Mouse (Mus musculus): ENCODE results near the gene Zfp458. TPM values are rescaled to one million over a fixed set of nuclear protein-coding genes. Genes with fewer than 3 reads are reported as not detected.
"Not testable (repeated sequence)": the region's sequence is repeated elsewhere in the genome, so short reads cannot be mapped to it uniquely, and the experiment has no call there.

Gene Zfp458
- total RNA-seq (2022): 10 to 100 TPM; 18.2 to 26.5 (median 23.8) TPM

- DNase-seq (ENCODE audit: low spot score in 2 of 2): peak in 1 of 2 experiments; percentile 18
Measured at GRCm38 (mm10) chr13:67278314-67278713, at the start of gene Zfp458. Zfp458 (minus strand) TSS chr13:67278466.

DNA sequence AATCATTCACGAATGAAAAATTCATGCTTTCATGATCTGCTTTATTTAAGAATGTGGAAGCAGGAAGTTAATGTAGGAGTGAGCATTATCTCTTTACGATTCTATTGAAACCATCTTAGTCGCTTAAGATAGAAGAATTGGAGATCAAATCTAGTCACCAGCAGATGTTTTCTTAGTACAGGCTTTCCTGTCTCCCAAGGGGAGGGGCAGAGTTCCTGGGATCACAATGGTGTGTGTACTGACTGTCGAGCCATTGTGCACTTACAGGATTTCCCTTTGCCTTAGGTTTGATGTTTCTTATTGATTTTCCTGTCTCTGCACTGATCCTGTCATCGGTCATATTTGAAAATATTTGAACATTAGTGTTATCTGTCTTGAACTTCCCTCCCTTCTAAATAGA is 28.5 kb upstream of the Zfp458 start:
- no peak for DNase-seq (ENCODE audit: low spot score in 2 of 2)

- DNase-seq (ENCODE audit: low spot score in 2 of 2): peak; percentile 93
Measured at GRCm38 (mm10) chr13:67305822-67306672, 27.8 kb upstream of the Zfp458 start, which contains the start of gene Zfp457. Zfp457 (minus strand) TSS chr13:67306485.

GRCm38 (mm10) chr13:67269383-67270065 is 8.7 kb downstream of the Zfp458 start:
- DNase-seq (ENCODE audit: low spot score in 2 of 2): not testable (repeated sequence)

- peak; percentile 78 to 81 for DNase-seq (ENCODE audit: low spot score in 2 of 2)
Measured at GRCm38 (mm10) chr13:67268568-67269369, 9.5 kb downstream of the Zfp458 start.

DNA sequence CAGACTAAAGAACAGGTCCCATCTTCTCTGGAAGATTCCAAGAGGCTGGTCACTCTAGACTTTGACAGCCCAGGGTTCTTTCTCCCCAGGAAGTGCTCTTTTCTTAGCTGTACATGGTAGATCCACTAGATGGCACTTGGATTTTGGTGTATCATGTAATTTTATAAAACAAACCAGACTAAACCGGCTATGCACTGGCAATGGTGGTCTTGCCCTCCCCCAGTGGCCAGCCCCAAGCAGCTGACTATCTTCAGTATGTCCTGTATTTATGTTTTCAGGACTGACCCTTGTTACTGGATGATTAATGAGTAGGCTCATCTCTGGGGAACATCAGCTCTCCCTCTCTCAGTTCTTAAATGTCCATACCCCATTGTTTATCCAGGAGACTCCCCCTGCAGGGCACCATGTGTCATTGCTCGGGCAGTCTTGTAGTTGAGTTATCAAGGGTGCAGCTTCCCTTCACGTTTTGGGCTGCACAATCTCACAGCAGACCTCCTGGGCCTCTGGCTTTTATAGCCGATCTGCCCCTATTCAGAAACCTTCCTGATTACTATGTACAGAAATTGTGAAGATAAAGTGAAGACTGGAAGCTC is 64.2 kb downstream of the Zfp458 start:
- no peak for DNase-seq (ENCODE audit: low spot score in 2 of 2)

Other genes with a start within 250 kb of the Zfp458 start
- 1 to 10 TPM; 4.2 to 5.4 (median 4.7) TPM for gene Zfp712, start 217.3 kb downstream of the Zfp458 start, total RNA-seq (2022)
- 1 to 10 TPM; 2.2 to 2.7 (median 2.6) TPM for gene Zfp708, start 180.5 kb downstream of the Zfp458 start, total RNA-seq (2022)
- gene Gm28557, start 169.9 kb downstream of the Zfp458 start, total RNA-seq (2022): 1 to 10 TPM; 3.1 to 4.3 (median 3.5) TPM
- under 1 TPM; 0.25 to 0.78 (median 0.54) TPM for gene Rslcan18, start 162.2 kb downstream of the Zfp458 start, total RNA-seq (2022)
- gene Zfp759, start 156.8 kb downstream of the Zfp458 start, total RNA-seq (2022): 10 to 100 TPM in 2 of 4 experiments, 1 to 10 TPM in 2; 8.4 to 13.8 (median 11.4) TPM
- gene Rsl1, start 105.3 kb downstream of the Zfp458 start, total RNA-seq (2022): 1 to 10 TPM; 4.7 to 7.2 (median 5.8) TPM
- gene Zfp455, start 84.0 kb downstream of the Zfp458 start, total RNA-seq (2022): 1 to 10 TPM; 2.3 to 4.3 (median 3.8) TPM
- 1 to 10 TPM; 5.0 to 9.0 (median 6.3) TPM for gene Zfp457, start 28.0 kb upstream of the Zfp458 start, total RNA-seq (2022)
- gene Zfp595, start 54.1 kb upstream of the Zfp458 start, total RNA-seq (2022): 1 to 10 TPM; 3.2 to 4.3 (median 3.9) TPM
- gene Gm28044, start 82.1 kb upstream of the Zfp458 start, total RNA-seq (2022): 1 to 10 TPM in 2 of 4 experiments, not detected in 2; 1.1 to 3.2 TPM
- 1 to 10 TPM; 1.1 to 2.0 (median 1.3) TPM for gene Zfp953, start 82.1 kb upstream of the Zfp458 start, total RNA-seq (2022)
- not detected for gene Gm28041, start 97.3 kb upstream of the Zfp458 start, total RNA-seq (2022)
- gene Zfp456, start 97.3 kb upstream of the Zfp458 start, total RNA-seq (2022): 1 to 10 TPM; 1.0 to 1.9 (median 1.6) TPM
- gene Zfp429, start 121.4 kb upstream of the Zfp458 start, total RNA-seq (2022): 1 to 10 TPM; 2.2 to 4.5 (median 2.4) TPM
- 1 to 10 TPM; 3.4 to 5.9 (median 4.4) TPM for gene Zfp459, start 143.0 kb upstream of the Zfp458 start, total RNA-seq (2022)
- gene Zfp874a, start 173.2 kb upstream of the Zfp458 start, total RNA-seq (2022): 10 to 100 TPM; 10.5 to 18.9 (median 15.5) TPM
- 10 to 100 TPM; 12.4 to 23.2 (median 17.5) TPM for gene Zfp874b, start 205.8 kb upstream of the Zfp458 start, total RNA-seq (2022)
- gene Zfp58, start 222.1 kb upstream of the Zfp458 start, total RNA-seq (2022): 10 to 100 TPM in 2 of 4 experiments, 1 to 10 TPM in 2; 8.4 to 12.4 (median 10.4) TPM
- gene Gm26965, start 247.7 kb upstream of the Zfp458 start, total RNA-seq (2022): under 1 TPM in 1 of 4 experiments, not detected in 3; 0.25 TPM
- gene Zfp87, start 247.7 kb upstream of the Zfp458 start, total RNA-seq (2022): 10 to 100 TPM; 21.4 to 24.6 (median 23.7) TPM

Measured in layer of hippocampus, adult 8-10 months (tissue).